Mouse (Mus musculus): ENCODE results near the gene Wwtr1. TPM values are rescaled to one million over a fixed set of nuclear protein-coding genes. Genes with fewer than 3 reads are reported as not detected.
A peak's percentile ranks its signal among the peaks of the same experiment; 100 is the strongest.

Gene Wwtr1
- polyA plus RNA-seq, 1 experiment from 2014 or later, result 9.9 TPM

DNA sequence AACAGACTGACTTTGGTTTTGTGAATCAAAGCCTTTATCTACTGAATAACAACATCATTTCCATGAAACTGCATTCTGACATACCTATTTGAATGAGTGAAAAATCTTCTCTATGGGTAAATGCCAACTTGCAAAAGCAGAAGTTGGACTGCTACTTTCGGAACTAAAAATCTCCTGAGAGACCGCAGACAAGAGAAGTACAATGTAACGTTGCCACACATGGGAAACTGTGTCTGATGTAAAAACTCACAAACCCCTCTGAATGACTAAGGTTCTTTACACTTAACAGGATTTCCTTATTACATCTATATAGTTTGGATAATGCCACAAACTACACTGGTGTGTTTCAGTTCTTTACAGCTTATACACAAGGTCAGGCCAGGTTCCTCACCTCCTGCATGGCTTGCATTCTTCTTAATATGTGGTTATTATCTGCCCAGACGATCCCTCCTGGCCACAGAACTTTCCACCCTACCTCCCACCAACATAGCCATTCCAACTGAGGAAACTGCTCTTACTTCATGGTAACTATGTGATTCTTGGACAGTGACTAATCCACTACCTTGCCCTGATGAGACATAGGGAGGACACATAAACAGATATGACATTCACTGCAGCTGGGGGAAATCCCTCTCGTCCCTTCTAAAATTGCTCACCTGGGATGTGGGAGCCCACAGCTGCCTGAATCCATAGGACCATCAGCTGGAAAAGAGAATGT lies 25.1 kb downstream of the Wwtr1 start:
- WGBS, result 76% methylated on average over 5 of the region's 5 CpGs
- no peak overlapping the region for H3K9ac ChIP-seq (replicated peaks; ENCODE audit: low read depth, low read length)
- H3K36me3 ChIP-seq (ENCODE audit: control insufficient read depth, insufficient read depth), result no peaks in the 10 kb centered on the region
- H3K27ac ChIP-seq (ENCODE audit: low read length), result no peak overlapping the region
- H3K4me2 ChIP-seq (ENCODE audit: low read length), result no peak overlapping the region
- no peaks in the 10 kb centered on the region for H3K4me1 ChIP-seq (replicated peaks; ENCODE audit: control insufficient read depth, insufficient read depth, low read length)
- no peaks in the 10 kb centered on the region for H3K9me3 ChIP-seq (ENCODE audit: control insufficient read depth, low read length)
- no peak overlapping the region for H3K4me3 ChIP-seq (replicated peaks; ENCODE audit: low read length)
- no peaks in the 10 kb centered on the region for H3K27me3 ChIP-seq (replicated peaks; ENCODE audit: control insufficient read depth, insufficient read depth, low read length)
- ATAC-seq, result no peak

DNA sequence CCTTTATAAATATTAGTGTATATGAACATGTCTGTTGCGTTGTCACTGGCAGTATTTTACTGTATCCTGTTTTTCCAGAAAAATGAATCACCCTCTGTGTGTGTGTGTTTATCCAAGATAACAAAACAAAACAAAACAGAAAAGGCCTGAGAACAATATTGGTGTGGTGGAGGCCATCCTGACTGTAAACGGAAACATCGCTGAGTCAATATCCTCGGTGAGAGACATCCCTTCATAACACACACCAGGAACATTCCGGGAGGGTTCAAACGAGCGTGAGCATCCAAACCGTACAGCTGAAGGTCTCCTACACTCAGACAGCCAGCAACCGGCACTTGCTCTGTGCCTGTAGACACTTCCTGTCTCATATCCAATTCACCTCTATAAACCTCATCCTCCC lies 31.6 kb downstream of the Wwtr1 start:
- Histone ChIP-seq H3K27ac (ENCODE audit: low read length) (no peak overlapping the region), H3K9me3 (ENCODE audit: control insufficient read depth, low read length) (no peaks in the 10 kb centered on the region), H3K36me3 (ENCODE audit: control insufficient read depth, insufficient read depth) (no peaks in the 10 kb centered on the region), H3K9ac (replicated peaks; ENCODE audit: low read depth, low read length) (no peak overlapping the region), H3K4me2 (ENCODE audit: low read length) (no peak overlapping the region), H3K4me1 (replicated peaks; ENCODE audit: control insufficient read depth, insufficient read depth, low read length) (no peaks in the 10 kb centered on the region), H3K27me3 (replicated peaks; ENCODE audit: control insufficient read depth, insufficient read depth, low read length) (no peaks in the 10 kb centered on the region), H3K4me3 (replicated peaks; ENCODE audit: low read length) (no peak overlapping the region)
- ATAC-seq, result no peak
- WGBS, result 88% methylated on average over 9 of the region's 9 CpGs

DNA sequence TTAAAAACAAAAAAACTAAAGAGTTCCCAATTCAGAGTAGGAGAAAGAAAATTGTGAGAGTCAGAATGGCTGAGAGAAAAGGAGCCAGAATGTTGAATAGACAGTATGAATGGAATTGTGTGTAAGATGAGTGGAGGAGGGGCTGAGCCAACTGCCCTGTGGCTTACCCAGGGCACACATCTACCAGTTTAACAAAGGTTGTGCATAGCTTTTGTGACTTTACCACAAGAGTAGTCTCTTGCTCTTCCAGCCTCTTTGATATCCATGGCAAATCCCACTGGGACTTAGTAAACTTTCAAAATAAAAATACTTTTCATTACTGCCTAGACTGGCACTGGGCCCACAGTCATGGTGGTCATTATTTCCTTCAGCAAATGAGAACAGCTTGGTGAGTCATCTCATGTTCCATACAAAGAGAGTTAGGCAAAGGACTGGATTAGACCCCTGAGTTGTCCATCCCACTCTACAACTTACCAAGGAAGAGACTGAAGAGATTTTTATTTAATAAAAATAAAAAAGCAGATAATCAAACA lies 32.8 kb downstream of the Wwtr1 start:
- Histone ChIP-seq H3K27ac (ENCODE audit: low read length) (no peak overlapping the region), H3K27me3 (replicated peaks; ENCODE audit: control insufficient read depth, insufficient read depth, low read length) (no peaks in the 10 kb centered on the region), H3K9ac (replicated peaks; ENCODE audit: low read depth, low read length) (no peak overlapping the region), H3K4me3 (replicated peaks; ENCODE audit: low read length) (no peak overlapping the region), H3K9me3 (ENCODE audit: control insufficient read depth, low read length) (no peaks in the 10 kb centered on the region), H3K4me2 (ENCODE audit: low read length) (no peak overlapping the region), H3K36me3 (ENCODE audit: control insufficient read depth, insufficient read depth) (no peaks in the 10 kb centered on the region), H3K4me1 (replicated peaks; ENCODE audit: control insufficient read depth, insufficient read depth, low read length) (no peaks in the 10 kb centered on the region)
- no peak for ATAC-seq

DNA sequence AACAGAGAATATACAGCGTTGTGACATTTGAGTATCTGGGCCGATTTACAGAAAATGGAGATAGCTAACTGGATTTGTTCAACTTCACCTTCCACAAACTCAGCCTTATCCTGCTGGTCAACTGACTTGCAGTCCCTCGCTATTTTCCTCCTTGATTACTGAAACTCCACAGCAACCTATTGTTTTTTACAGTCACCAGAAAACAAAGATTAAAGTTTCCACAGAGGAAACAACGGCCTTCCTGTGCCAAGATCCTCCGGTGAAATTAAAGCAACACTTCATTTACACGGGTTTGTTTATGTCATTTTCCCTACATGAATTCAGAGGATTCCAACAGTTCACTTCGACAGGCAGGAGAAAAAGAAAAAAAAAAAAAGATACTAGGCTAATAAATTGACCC lies 34.5 kb downstream of the Wwtr1 start:
- Histone ChIP-seq H3K27me3 (replicated peaks; ENCODE audit: control insufficient read depth, insufficient read depth, low read length) (no peaks in the 10 kb centered on the region), H3K4me1 (replicated peaks; ENCODE audit: control insufficient read depth, insufficient read depth, low read length) (no peaks in the 10 kb centered on the region), H3K27ac (ENCODE audit: low read length) (no peak overlapping the region), H3K4me3 (replicated peaks; ENCODE audit: low read length) (no peak overlapping the region), H3K4me2 (ENCODE audit: low read length) (no peak overlapping the region), H3K9ac (replicated peaks; ENCODE audit: low read depth, low read length) (no peak overlapping the region), H3K9me3 (ENCODE audit: control insufficient read depth, low read length) (no peaks in the 10 kb centered on the region), H3K36me3 (ENCODE audit: control insufficient read depth, insufficient read depth) (no peaks in the 10 kb centered on the region)
- WGBS, result 50% methylated on average over 7 of the region's 7 CpGs
- no peak for ATAC-seq

DNA sequence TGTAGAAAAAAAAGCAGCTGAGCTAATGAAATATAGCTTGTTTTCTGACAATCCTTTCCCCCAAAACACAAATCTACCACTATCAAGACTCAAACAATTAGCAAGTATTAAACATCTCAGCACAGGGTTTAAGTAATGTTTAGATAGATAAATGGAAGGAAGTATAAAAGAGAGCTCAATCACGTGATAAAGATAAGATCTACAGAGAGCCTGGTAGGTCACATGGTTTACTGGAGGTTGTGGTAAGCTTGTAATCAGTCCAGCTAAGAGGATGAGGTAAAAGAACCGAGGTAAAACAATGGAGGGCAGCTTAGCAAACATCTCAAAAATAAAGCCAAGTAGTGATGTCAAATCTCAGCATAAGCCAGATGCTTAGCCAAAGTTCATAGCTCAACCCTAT lies 35.2 kb downstream of the Wwtr1 start:
- no peaks in the 10 kb centered on the region for H3K36me3 ChIP-seq (ENCODE audit: control insufficient read depth, insufficient read depth)
- H3K9me3 ChIP-seq (ENCODE audit: control insufficient read depth, low read length), result no peaks in the 10 kb centered on the region
- no peaks in the 10 kb centered on the region for H3K4me1 ChIP-seq (replicated peaks; ENCODE audit: control insufficient read depth, insufficient read depth, low read length)
- ATAC-seq, result no peak
- no peaks in the 10 kb centered on the region for H3K27me3 ChIP-seq (replicated peaks; ENCODE audit: control insufficient read depth, insufficient read depth, low read length)
- H3K4me2 ChIP-seq (ENCODE audit: low read length), result no peak overlapping the region
- no peak overlapping the region for H3K9ac ChIP-seq (replicated peaks; ENCODE audit: low read depth, low read length)
- 60% methylated on average over 2 of the region's 2 CpGs for WGBS
- no peak overlapping the region for H3K27ac ChIP-seq (ENCODE audit: low read length)
- H3K4me3 ChIP-seq (replicated peaks; ENCODE audit: low read length), result no peak overlapping the region

DNA sequence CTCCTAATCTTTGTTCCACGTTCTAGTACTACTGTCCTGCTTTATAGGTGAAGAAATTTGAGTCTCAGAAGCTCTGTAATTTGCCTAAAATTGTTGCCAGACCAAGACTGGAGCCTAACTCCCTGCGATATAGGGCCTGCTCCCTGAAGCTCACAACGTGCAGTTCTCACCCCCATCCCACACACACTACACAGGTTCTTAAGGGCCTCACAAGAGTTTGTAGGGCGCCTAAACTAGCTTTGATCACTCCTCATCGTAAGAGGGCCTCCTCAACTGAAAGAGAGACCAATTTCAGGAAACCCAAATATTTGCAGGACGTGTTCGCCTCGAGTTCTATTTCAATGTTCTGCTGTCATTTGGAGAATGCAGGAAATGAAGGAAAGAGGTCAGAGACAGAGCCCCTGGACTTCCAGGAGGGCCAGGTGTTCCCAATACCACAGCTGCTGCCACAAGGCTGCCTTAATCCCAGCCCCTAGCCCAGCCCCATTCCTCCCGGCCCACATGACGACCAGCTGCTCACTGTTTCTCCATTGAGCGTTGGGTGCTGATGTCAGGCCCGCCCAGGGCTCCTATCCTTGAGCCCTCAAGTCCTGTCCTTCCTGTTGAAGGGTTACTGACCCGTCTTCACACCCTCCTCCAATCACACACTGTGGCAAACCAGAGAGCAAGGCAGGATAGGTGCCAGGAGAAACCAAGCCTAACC lies 40.1 kb downstream of the Wwtr1 start:
- ATAC-seq, result no peak
- Histone ChIP-seq H3K27me3 (replicated peaks; ENCODE audit: control insufficient read depth, insufficient read depth, low read length) (no peaks in the 10 kb centered on the region), H3K4me2 (ENCODE audit: low read length) (no peak overlapping the region), H3K9ac (replicated peaks; ENCODE audit: low read depth, low read length) (no peak overlapping the region), H3K36me3 (ENCODE audit: control insufficient read depth, insufficient read depth) (no peaks in the 10 kb centered on the region), H3K9me3 (ENCODE audit: control insufficient read depth, low read length) (no peaks in the 10 kb centered on the region), H3K4me3 (replicated peaks; ENCODE audit: low read length) (no peak overlapping the region), H3K27ac (ENCODE audit: low read length) (no peak overlapping the region), H3K4me1 (replicated peaks; ENCODE audit: control insufficient read depth, insufficient read depth, low read length) (no peaks in the 10 kb centered on the region)
- WGBS, result 84% methylated on average over 13 of the region's 13 CpGs

DNA sequence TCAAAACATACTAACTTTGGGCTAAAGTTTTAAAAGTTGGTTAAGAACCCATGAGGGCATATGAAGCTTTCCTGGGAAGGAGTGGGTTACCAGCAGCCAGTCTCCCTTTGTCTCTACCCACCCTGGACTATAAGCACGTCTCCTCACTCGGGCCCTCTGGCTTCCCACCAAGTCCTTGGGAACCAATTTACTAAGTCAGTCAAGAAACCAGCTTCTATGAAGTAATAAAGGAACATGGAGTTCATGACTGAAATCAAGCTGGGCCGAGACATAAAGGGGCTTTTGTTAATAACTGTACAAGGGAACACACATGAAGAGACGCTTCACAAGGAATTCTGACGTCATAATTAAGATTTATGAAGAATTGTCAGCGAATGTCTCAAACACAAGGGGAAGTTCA lies 41.3 kb downstream of the Wwtr1 start:
- H3K4me1 ChIP-seq (replicated peaks; ENCODE audit: control insufficient read depth, insufficient read depth, low read length), result no peaks in the 10 kb centered on the region
- peak; percentile 74; the same call in 1 of the 2 replicates for ATAC-seq
- H3K9ac ChIP-seq (replicated peaks; ENCODE audit: low read depth, low read length), result no peak overlapping the region
- H3K9me3 ChIP-seq (ENCODE audit: control insufficient read depth, low read length), result no peaks in the 10 kb centered on the region
- no peaks in the 10 kb centered on the region for H3K36me3 ChIP-seq (ENCODE audit: control insufficient read depth, insufficient read depth)
- H3K4me2 ChIP-seq (ENCODE audit: low read length), result no peak overlapping the region
- 20% methylated on average over 6 of the region's 6 CpGs for WGBS
- no peak overlapping the region for H3K27ac ChIP-seq (ENCODE audit: low read length)
- no peaks in the 10 kb centered on the region for H3K27me3 ChIP-seq (replicated peaks; ENCODE audit: control insufficient read depth, insufficient read depth, low read length)
- no peak overlapping the region for H3K4me3 ChIP-seq (replicated peaks; ENCODE audit: low read length)

DNA sequence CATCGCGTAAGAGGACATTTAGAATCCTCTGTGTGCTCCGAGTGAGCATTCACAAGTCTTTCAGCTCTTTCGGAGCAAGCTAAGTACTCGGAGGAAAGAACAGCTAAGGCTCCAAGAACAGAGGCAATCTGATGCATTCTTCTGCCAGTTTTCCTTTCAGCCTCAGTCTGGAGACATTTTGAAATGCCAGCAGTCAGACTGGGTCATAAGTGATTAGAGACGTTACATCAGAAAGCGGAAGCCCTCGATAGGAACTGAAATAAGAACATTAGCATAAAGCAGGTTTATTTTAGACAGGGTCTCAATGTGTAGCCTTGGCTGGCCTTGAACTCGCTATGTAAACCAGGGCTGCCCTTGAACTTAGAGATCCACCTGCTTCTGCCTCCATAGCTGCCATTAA lies 41.8 kb downstream of the Wwtr1 start:
- Histone ChIP-seq H3K9me3 (ENCODE audit: control insufficient read depth, low read length) (no peaks in the 10 kb centered on the region), H3K4me1 (replicated peaks; ENCODE audit: control insufficient read depth, insufficient read depth, low read length) (no peaks in the 10 kb centered on the region), H3K9ac (replicated peaks; ENCODE audit: low read depth, low read length) (no peak overlapping the region), H3K4me3 (replicated peaks; ENCODE audit: low read length) (no peak overlapping the region), H3K36me3 (ENCODE audit: control insufficient read depth, insufficient read depth) (no peaks in the 10 kb centered on the region), H3K4me2 (ENCODE audit: low read length) (no peak overlapping the region), H3K27ac (ENCODE audit: low read length) (no peak overlapping the region), H3K27me3 (replicated peaks; ENCODE audit: control insufficient read depth, insufficient read depth, low read length) (no peaks in the 10 kb centered on the region)
- WGBS, result 56% methylated on average over 9 of the region's 9 CpGs
- ATAC-seq, result no peak; the same call in 1 of the 2 replicates

DNA sequence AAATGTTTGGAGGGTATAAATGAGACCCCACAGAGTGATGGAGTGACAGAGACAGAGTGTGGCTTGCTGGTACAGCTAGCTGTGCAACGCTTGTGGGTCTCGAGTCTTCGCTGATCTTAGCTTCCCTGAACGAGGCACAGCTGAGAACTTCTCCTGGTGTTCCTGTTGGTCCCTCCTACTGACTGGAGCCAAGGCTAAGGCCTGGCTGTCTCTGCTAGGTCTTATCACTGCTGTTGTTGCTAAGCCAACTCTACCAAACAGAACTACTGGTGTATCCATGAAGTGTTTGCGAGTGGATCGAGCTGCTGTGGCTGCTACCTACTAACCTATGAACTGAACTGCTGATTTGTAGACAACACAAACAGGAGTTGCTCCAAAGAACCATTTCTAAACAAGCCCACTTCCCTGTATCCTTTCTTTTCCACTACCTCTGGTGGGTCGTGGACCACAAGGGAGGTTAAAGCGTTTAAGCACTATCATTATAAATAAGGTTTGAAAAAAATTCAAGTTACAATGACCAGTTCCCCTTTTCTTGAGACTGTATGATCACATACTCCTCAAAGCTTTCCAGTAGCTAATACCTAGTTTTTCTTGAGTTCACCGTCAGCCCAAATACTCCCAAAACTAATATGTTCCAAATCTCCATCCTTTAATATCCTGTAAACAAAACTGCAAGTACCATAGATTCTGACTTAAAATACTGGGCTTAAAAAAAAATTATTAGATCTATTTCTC lies 42.6 kb downstream of the Wwtr1 start:
- Histone ChIP-seq H3K27me3 (replicated peaks; ENCODE audit: control insufficient read depth, insufficient read depth, low read length) (no peaks in the 10 kb centered on the region), H3K4me2 (ENCODE audit: low read length) (no peak overlapping the region), H3K9me3 (ENCODE audit: control insufficient read depth, low read length) (no peaks in the 10 kb centered on the region), H3K4me3 (replicated peaks; ENCODE audit: low read length) (no peak overlapping the region), H3K27ac (ENCODE audit: low read length) (no peak overlapping the region), H3K36me3 (ENCODE audit: control insufficient read depth, insufficient read depth) (no peaks in the 10 kb centered on the region), H3K9ac (replicated peaks; ENCODE audit: low read depth, low read length) (no peak overlapping the region), H3K4me1 (replicated peaks; ENCODE audit: control insufficient read depth, insufficient read depth, low read length) (no peaks in the 10 kb centered on the region)
- no peak for ATAC-seq
- WGBS, result 92% methylated on average over 9 of the region's 9 CpGs

All from forebrain, embryonic 16.5 days (tissue).